Mouse (Mus musculus): ENCODE measurements around the gene Elane. TPM values are rescaled to one million over a fixed set of nuclear protein-coding genes. Genes with fewer than 3 reads are reported as not detected.

Gene Elane
- polyA plus RNA-seq, 1 experiment: 162 TPM

GRCm38 (mm10) chr10:79861230-79862048 lies 24.6 kb upstream of the Elane start:
- H3K27ac ChIP-seq (ENCODE audit: control insufficient read depth, insufficient read depth, low read depth, low read length, poor library complexity): no peak overlapping the region
- H3K4me1 ChIP-seq (ENCODE audit: control insufficient read depth, insufficient read depth, low read length): peaks cover 8% of the 10 kb centered on the region
- H3K4me3 ChIP-seq (replicated peaks; ENCODE audit: control insufficient read depth, low read depth, low read length): no peak overlapping the region
- TF ChIP-seq CTCF (IDR thresholded peaks at IDR 0.05; ENCODE audit: control insufficient read depth, insufficient read depth, low read length) (no peak), POLR2A (IDR thresholded peaks at IDR 0.05; ENCODE audit: borderline replicate concordance, control insufficient read depth, low read depth, low read length) (0 out of 2 replicates have a peak, but pooled peaks have one; percentile 19)
- WGBS: 83% methylated on average over 25 of the region's 25 CpGs

GRCm38 (mm10) chr10:79862049-79862788 lies 23.8 kb upstream of the Elane start:
- WGBS: 88% methylated on average over 23 of the region's 23 CpGs
- H3K4me3 ChIP-seq (replicated peaks; ENCODE audit: control insufficient read depth, low read depth, low read length): no peak overlapping the region
- peaks cover 4% of the 10 kb centered on the region for H3K4me1 ChIP-seq (ENCODE audit: control insufficient read depth, insufficient read depth, low read length)
- TF ChIP-seq CTCF (IDR thresholded peaks at IDR 0.05; ENCODE audit: control insufficient read depth, insufficient read depth, low read length) (no peak), POLR2A (IDR thresholded peaks at IDR 0.05; ENCODE audit: borderline replicate concordance, control insufficient read depth, low read depth, low read length) (no peak)
- no peak overlapping the region for H3K27ac ChIP-seq (ENCODE audit: control insufficient read depth, insufficient read depth, low read depth, low read length, poor library complexity)

- Histone ChIP-seq H3K4me1 (ENCODE audit: control insufficient read depth, insufficient read depth, low read length) (no peaks in the 10 kb centered on the region; the same call in 1 of the 2 replicates), H3K27ac (ENCODE audit: control insufficient read depth, insufficient read depth, low read depth, low read length, poor library complexity) (no peak overlapping the region), H3K4me3 (replicated peaks; ENCODE audit: control insufficient read depth, low read depth, low read length) (no peak overlapping the region)
- 73% methylated on average over 10 of the region's 10 CpGs for WGBS
- no peak for TF ChIP-seq POLR2A (IDR thresholded peaks at IDR 0.05; ENCODE audit: borderline replicate concordance, control insufficient read depth, low read depth, low read length)
- TF ChIP-seq CTCF (IDR thresholded peaks at IDR 0.05; ENCODE audit: control insufficient read depth, insufficient read depth, low read length): no peak
Measured at GRCm38 (mm10) chr10:79862925-79863324, 23.1 kb upstream of the Elane start.

GRCm38 (mm10) chr10:79864351-79865188 lies 21.5 kb upstream of the Elane start:
- no peak for TF ChIP-seq POLR2A (IDR thresholded peaks at IDR 0.05; ENCODE audit: borderline replicate concordance, control insufficient read depth, low read depth, low read length)
- no peak for TF ChIP-seq CTCF (IDR thresholded peaks at IDR 0.05; ENCODE audit: control insufficient read depth, insufficient read depth, low read length)
- H3K4me3 ChIP-seq (replicated peaks; ENCODE audit: control insufficient read depth, low read depth, low read length): no peak overlapping the region
- WGBS: 68% methylated on average over 10 of the region's 10 CpGs
- H3K27ac ChIP-seq (ENCODE audit: control insufficient read depth, insufficient read depth, low read depth, low read length, poor library complexity): no peak overlapping the region
- H3K4me1 ChIP-seq (ENCODE audit: control insufficient read depth, insufficient read depth, low read length): no peaks in the 10 kb centered on the region

GRCm38 (mm10) chr10:79865189-79865601 lies 20.9 kb upstream of the Elane start:
- 75% methylated on average over 12 of the region's 12 CpGs for WGBS
- Histone ChIP-seq H3K4me3 (replicated peaks; ENCODE audit: control insufficient read depth, low read depth, low read length) (no peak overlapping the region), H3K4me1 (ENCODE audit: control insufficient read depth, insufficient read depth, low read length) (no peaks in the 10 kb centered on the region), H3K27ac (ENCODE audit: control insufficient read depth, insufficient read depth, low read depth, low read length, poor library complexity) (no peak overlapping the region)
- TF ChIP-seq CTCF (IDR thresholded peaks at IDR 0.05; ENCODE audit: control insufficient read depth, insufficient read depth, low read length): no peak
- TF ChIP-seq POLR2A (IDR thresholded peaks at IDR 0.05; ENCODE audit: borderline replicate concordance, control insufficient read depth, low read depth, low read length): peak; percentile 8; the same call in 1 of the 2 replicates

- H3K4me1 ChIP-seq (ENCODE audit: control insufficient read depth, insufficient read depth, low read length): no peaks in the 10 kb centered on the region
- WGBS: 68% methylated on average over 19 of the region's 19 CpGs
- TF ChIP-seq POLR2A (IDR thresholded peaks at IDR 0.05; ENCODE audit: borderline replicate concordance, control insufficient read depth, low read depth, low read length) (no peak), CTCF (IDR thresholded peaks at IDR 0.05; ENCODE audit: control insufficient read depth, insufficient read depth, low read length) (peak; percentile 56)
- H3K4me3 ChIP-seq (replicated peaks; ENCODE audit: control insufficient read depth, low read depth, low read length): no peak overlapping the region
- H3K27ac ChIP-seq (ENCODE audit: control insufficient read depth, insufficient read depth, low read depth, low read length, poor library complexity): peak overlapping the region; percentile 17; the same call in 1 of the 2 replicates
Measured at GRCm38 (mm10) chr10:79865801-79866295, 20.2 kb upstream of the Elane start.

GRCm38 (mm10) chr10:79866601-79867000 lies 19.4 kb upstream of the Elane start:
- H3K4me3 ChIP-seq (replicated peaks; ENCODE audit: control insufficient read depth, low read depth, low read length): no peak overlapping the region
- 66% methylated on average over 11 of the region's 11 CpGs for WGBS

More at GRCm38 (mm10) chr10:79866601-79867000, 19.4 kb upstream of the Elane start:
- Histone ChIP-seq H3K4me1 (ENCODE audit: control insufficient read depth, insufficient read depth, low read length) (no peaks in the 10 kb centered on the region), H3K27ac (ENCODE audit: control insufficient read depth, insufficient read depth, low read depth, low read length, poor library complexity) (no peak overlapping the region)
- TF ChIP-seq CTCF (IDR thresholded peaks at IDR 0.05; ENCODE audit: control insufficient read depth, insufficient read depth, low read length) (no peak), POLR2A (IDR thresholded peaks at IDR 0.05; ENCODE audit: borderline replicate concordance, control insufficient read depth, low read depth, low read length) (no peak)
